Mouse (Mus musculus) layer of hippocampus, postnatal 25 days (tissue): Measurements from ENCODE around the gene Hoxd13. TPM values are rescaled to one million over a fixed set of nuclear protein-coding genes. Genes with fewer than 3 reads are reported as not detected.

Experiments
- DNase-seq, 2 experiments: peaks; one replicate each; pipeline ENCODE4 v3.0.0; 2022; ENCODE audit warnings: mixed read lengths in 2 of 2, low spot score in 1 of 2; ENCODE audit errors: extremely low spot score in 1 of 2
- total RNA-seq, 2 experiments: library from RNA; stranded (reverse); gene quantifications; 2 replicates each; pipeline ENCODE4 v1.2.3; 2021

Gene Hoxd13
- total RNA-seq, 2 experiments from 2014 or later: not detected

- DNase-seq: no peak
Measured at GRCm38 (mm10) chr2:74678891-74679595, 10.9 kb downstream of the Hoxd13 start, which contains the start of gene Hoxd11. Hoxd11 (plus strand) TSS chr2:74679557.

GRCm38 (mm10) chr2:74679596-74679971 lies 11.5 kb downstream of the Hoxd13 start:
- no peak for DNase-seq

GRCm38 (mm10) chr2:74679980-74680379 lies 11.9 kb downstream of the Hoxd13 start:
- DNase-seq: no peak

- no peak for DNase-seq
Measured at GRCm38 (mm10) chr2:74680561-74681398, 12.7 kb downstream of the Hoxd13 start.

GRCm38 (mm10) chr2:74681594-74682531 lies 13.8 kb downstream of the Hoxd13 start:
- DNase-seq: no peak

GRCm38 (mm10) chr2:74682796-74683195 lies 14.7 kb downstream of the Hoxd13 start:
- DNase-seq: no peak

- DNase-seq: no peak
Measured at GRCm38 (mm10) chr2:74683471-74683951, 15.4 kb downstream of the Hoxd13 start.

- no peak for DNase-seq
Measured at GRCm38 (mm10) chr2:74684106-74684505, 16.0 kb downstream of the Hoxd13 start.

- no peak for DNase-seq
Measured at GRCm38 (mm10) chr2:74685059-74685603, 17.0 kb downstream of the Hoxd13 start.

GRCm38 (mm10) chr2:74686301-74686987 lies 18.3 kb downstream of the Hoxd13 start:
- peak in 1 of 2 experiments; percentile 57 for DNase-seq

GRCm38 (mm10) chr2:74686988-74687697 lies 19.0 kb downstream of the Hoxd13 start:
- DNase-seq: no peak

GRCm38 (mm10) chr2:74687698-74688555 lies 19.8 kb downstream of the Hoxd13 start:
- DNase-seq: no peak

- no peak for DNase-seq
Measured at GRCm38 (mm10) chr2:74688795-74689573, 20.9 kb downstream of the Hoxd13 start.

- DNase-seq: no peak
Measured at GRCm38 (mm10) chr2:74689574-74690337, 21.6 kb downstream of the Hoxd13 start.

- DNase-seq: no peak
Measured at GRCm38 (mm10) chr2:74690338-74690716, 22.2 kb downstream of the Hoxd13 start.
